Mouse (Mus musculus) kidney, adult 2 months (tissue): ENCODE results near the gene Zfp28.

ENCODE experiments used
- CTCF ChIP-seq: fragments of 200-500 bp; conservative IDR thresholded peaks from 2 replicates; pipeline ENCODE4 v1.5.1; 2011; ENCODE audit warnings: low read depth, mild to moderate bottlenecking, control low read depth, low read length, moderate library complexity, mixed read lengths; ENCODE audit not compliant: insufficient read depth, insufficient read length
- POLR2A ChIP-seq: fragments of 200-500 bp; IDR thresholded peaks from one replicate; pipeline ENCODE4 v1.6.1; 2011; ENCODE audit warnings: low read depth, low read length, control low read depth

- TF ChIP-seq POLR2A (no peak), CTCF (no peak)
These were observed 58.1 kb downstream of the Zfp28 start for GRCm38 (mm10) chr7:6441173-6441572.
